Mouse (Mus musculus): ENCODE data around the gene AI987944. TPM values are rescaled to one million over a fixed set of nuclear protein-coding genes. Genes with fewer than 3 reads are reported as not detected.

AI987944 gene
- 10 to 100 TPM; 10.8 to 13.1 TPM for total RNA-seq (2021)
- long read RNA-seq, experiment 1, transcript AI987944-201 (4 exons, 2,671 nt): minor isoform, 6 of 23 reads
- long read RNA-seq, experiment 1, transcript AI987944-202 (5 exons, 2,071 nt): major isoform, 12 of 23 reads
- long read RNA-seq, experiment 1, partial matches to known transcripts: 0 of 23 reads
- long read RNA-seq, experiment 1, other reads (novel, unspliced or antisense): 5 of 23 reads
- long read RNA-seq, experiment 2, partial matches to known transcripts: 0 of 5 reads
- long read RNA-seq, experiment 2, other reads (novel, unspliced or antisense): 1 of 5 reads

DNA sequence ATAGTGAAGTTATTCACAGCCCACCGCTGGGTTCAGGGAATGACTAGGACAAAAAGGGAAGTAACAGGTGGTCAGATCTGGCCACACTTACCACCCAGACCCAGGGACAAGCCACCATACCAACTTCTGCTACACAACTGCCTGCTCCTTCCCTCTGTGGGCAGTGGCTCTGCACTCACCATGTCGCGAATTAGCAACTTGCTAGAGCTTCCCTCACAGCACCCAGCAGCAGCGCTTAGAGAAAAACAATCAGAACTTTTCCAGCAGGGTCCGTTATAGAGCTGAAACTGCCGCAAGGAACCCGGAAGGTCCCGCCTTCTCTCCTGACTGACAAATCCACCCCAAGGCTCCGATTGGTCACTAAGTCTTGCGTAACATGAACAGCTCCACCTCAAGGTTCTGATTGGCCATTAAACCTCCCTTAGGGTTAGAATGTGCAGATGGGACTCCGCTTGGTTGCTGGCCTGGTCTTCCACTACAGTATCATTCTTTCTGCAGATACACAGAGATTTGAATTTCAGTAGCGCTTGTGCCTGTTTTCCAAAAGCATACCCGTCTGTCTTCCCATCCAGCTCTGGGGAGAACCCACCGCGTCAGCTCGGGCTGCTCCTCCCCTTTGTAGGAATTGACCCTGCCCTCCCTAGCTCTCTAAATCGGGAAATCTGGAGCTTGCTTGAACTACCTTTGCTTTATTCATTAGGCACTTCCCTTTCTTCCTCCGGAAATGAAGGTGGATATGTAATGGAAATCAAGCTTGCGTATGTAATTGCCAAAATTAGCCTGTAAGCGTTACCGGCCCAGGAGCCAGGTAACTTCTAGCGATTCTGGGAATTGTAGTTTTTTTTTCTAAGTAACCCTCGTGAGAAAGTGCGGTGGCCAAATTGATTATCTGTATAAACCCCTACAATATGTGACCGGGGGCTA is at the start of gene AI987944:
Gene AI987944 (minus strand): TSS at position 332 of the 924 bp plus-strand sequence.
- DNase-seq: peak; percentile 85 to 90

DNA sequence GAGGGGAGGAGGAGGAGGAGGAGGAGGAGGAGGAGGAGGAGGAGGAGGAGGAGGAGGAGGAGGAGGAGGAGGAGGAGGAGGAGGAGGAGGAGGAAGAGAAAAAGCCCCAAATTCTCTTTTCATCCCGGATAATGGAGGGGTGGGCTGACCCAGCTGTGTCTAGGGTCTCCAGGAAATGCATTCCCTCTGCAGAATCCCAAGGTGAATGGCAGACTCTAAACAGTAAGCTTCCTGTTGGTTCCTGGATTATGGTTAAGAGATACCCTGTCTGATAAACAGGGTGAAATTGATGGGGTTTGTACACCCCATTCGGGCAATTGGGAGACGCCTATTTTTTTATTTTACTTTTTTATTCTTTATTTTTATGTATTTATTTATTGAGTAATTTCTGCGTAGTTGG is 951 bp upstream of the AI987944 start:
- DNase-seq: no peak

Other genes starting within 250 kb of the AI987944 start
- gene Gm5592, start 239.5 kb downstream of the AI987944 start, total RNA-seq (2021): not detected
- under 1 TPM; 0.30 to 0.40 TPM for gene Vmn2r57, start 55.3 kb upstream of the AI987944 start, total RNA-seq (2021)
- gene Gm20449, start 106.0 kb upstream of the AI987944 start, total RNA-seq (2021): not detected
- 10 to 100 TPM in 1 of 2 experiments, 1 to 10 TPM in 1; 6.8 to 10.3 TPM for gene AW146154, start 106.5 kb upstream of the AI987944 start, total RNA-seq (2021)
- under 1 TPM in 1 of 2 experiments, not detected in 1; 0.26 TPM for gene Gm6871, start 180.3 kb upstream of the AI987944 start, total RNA-seq (2021)
- 10 to 100 TPM; 13.8 to 14.2 TPM for gene 2610021A01Rik, start 205.9 kb upstream of the AI987944 start, total RNA-seq (2021)
- 10 to 100 TPM; 11.1 to 13.6 TPM for gene Zfp788, start 239.8 kb upstream of the AI987944 start, total RNA-seq (2021)

Data from adrenal gland, postnatal 36 days (tissue).